Mouse (Mus musculus): ENCODE measurements around the gene Gadd45b. TPM values are rescaled to one million over a fixed set of nuclear protein-coding genes. Genes with fewer than 3 reads are reported as not detected.

Gene Gadd45b
- polyA plus RNA-seq (2015; fragmentation: Nextera tagmentation; extraction: Ambion mirVana) = 9.8 and 11.4 TPM in 2 replicates

DNA sequence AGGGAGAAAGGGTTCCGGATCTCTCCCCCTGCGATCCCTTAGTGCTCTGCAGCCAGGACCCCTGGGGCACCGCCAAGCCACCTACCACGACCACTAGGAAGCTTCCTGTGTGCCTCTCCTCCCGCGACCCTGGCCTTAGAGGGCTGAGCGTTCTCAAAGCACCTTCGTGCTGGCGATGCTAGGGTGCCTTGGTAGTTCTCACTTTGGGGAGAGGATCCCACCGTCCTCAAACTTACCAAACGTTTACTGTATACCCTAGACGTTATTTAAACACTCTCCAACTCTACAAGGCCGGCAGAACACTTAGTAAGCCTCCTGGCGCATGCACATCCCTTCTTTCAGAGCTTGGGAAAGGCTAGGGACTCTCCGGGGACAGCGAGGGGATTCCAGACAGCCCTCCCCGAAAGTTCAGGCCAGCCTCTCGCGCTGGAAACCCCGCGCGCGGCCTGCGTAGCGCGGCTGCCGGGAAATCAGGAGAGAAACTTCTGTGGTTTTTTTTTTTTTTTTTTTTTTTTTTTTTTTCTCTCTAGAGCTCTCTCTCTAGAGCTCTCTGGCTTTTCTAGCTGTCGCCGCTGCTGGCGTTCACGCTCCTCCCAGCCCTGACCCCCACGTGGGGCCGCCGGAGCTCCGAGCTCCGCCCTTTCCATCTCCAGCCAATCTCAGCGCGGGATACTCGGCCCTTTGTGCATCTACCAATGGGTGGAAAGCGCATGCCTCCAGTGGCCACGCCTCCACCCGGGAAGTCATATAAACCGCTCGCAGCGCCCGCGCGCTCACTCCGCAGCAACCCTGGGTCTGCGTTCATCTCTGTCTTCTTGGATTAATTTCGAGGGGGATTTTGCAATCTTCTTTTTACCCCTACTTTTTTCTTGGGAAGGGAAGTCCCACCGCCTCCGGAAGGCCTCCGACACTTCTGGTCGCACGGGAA lies at the start of gene Gadd45b:
TSS of gene Gadd45b (plus strand) at position 775 of the 928 bp plus-strand sequence.

DNA sequence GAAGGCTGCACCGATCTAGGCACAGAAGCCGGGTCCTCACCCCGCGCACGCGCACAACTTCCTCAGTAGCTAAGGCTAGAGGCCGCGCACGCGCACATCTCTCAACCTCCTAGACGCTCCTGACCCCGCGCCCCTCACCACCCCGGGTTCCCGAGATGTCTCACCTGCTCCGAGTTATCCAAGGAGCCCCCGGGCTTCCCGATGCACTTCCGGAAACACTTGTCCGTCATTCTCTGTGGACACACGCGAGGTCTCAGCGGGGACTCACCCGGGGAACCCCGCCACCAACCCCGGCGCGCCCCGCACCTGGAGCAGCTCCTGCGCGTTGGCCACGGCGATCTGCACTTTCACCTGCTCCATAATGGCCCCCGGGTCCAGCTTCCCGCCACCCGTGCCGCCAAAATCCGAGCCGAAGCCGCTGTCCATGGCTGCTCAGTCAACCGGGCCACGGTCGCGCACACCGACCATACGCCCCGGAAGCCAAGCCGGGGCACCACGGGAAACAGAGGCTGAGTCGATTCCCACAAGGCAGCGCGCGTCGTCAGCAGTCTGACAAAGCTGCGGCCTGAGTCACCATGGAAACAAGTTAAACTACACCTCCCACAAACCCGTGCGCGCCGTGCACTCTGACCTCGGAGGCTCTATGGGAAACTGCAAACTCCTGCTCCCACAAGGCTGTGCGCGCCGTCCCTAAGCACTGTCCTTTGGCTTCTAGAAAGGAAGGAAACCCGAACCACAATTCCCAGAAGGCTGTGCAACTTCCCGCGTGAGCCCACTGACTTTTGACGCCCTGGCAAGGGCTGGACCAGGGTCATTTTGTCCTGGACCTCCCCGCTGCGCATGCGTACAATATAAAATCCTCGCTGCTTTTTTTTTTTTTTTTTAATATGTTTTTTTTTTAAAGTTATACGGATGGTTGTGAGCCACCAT lies 29.3 kb upstream of the Gadd45b start, which contains the start of gene Timm13:
TSS of gene Timm13 (minus strand) at position 652 of the 930 bp plus-strand sequence.

DNA sequence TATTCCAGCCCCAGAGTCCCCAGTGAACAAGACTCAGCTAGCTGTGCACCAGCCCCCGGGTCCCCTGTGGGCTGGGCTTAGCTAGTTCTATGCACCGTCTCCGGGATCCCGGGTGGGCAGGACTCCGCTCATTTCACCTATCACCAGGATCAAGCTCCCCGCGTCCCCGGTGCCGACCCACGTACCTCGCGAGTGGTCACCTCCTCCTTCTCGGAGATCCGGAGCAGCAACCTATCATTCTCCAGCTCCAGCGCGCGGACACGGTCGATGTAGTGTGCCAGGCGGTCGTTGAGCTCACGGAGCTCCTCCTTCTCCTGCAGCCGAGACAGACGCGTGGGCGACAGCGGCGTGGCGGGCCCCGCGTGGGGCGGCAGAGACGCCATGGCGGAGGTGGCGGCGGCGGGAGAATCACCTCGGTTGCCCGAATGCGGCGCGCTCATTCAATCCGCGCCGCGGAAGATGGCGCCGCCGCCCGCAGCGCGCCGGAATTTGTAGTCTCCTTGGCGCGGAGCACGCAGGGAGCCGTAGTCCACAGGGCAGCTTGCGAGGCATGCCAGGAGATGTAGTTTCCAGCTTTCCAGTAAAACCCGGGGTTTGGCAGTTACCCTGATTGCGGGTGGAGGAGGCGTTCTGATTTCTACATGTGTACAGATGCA lies 12.0 kb upstream of the Gadd45b start, which contains the start of gene Lmnb2:
TSS of gene Lmnb2 (minus strand) at position 467 of the 656 bp plus-strand sequence.

Other genes with a start within 250 kb of the Gadd45b start
- 38.3 and 41.4 TPM in 2 replicates for gene Mob3a, start 228.1 kb upstream of the Gadd45b start, polyA plus RNA-seq (2015; fragmentation: Nextera tagmentation; extraction: Ambion mirVana)
- gene Izumo4, start 227.9 kb upstream of the Gadd45b start, polyA plus RNA-seq (2015; fragmentation: Nextera tagmentation; extraction: Ambion mirVana) = 42.0 and 58.3 TPM in 2 replicates
- gene Ap3d1, start 187.8 kb upstream of the Gadd45b start, polyA plus RNA-seq (2015; fragmentation: Nextera tagmentation; extraction: Ambion mirVana) = 107 and 110 TPM in 2 replicates
- 11.0 and 15.3 TPM in 2 replicates for gene Dot1l, start 174.9 kb upstream of the Gadd45b start, polyA plus RNA-seq (2015; fragmentation: Nextera tagmentation; extraction: Ambion mirVana)
- gene Sf3a2, start 131.9 kb upstream of the Gadd45b start, polyA plus RNA-seq (2015; fragmentation: Nextera tagmentation; extraction: Ambion mirVana) = 44.2 and 49.1 TPM in 2 replicates
- 108 and 123 TPM in 2 replicates for gene Plekhj1, start 131.4 kb upstream of the Gadd45b start, polyA plus RNA-seq (2015; fragmentation: Nextera tagmentation; extraction: Ambion mirVana)
- gene Amh, start 124.8 kb upstream of the Gadd45b start, polyA plus RNA-seq (2015; fragmentation: Nextera tagmentation; extraction: Ambion mirVana) = 0.21 and 0.27 TPM in 2 replicates
- 2.4 and 2.7 TPM in 2 replicates for gene Jsrp1, start 116.6 kb upstream of the Gadd45b start, polyA plus RNA-seq (2015; fragmentation: Nextera tagmentation; extraction: Ambion mirVana)
- 1,152 and 1,281 TPM in 2 replicates for gene Oaz1, start 103.4 kb upstream of the Gadd45b start, polyA plus RNA-seq (2015; fragmentation: Nextera tagmentation; extraction: Ambion mirVana)
- 28.9 and 30.1 TPM in 2 replicates for gene Lingo3, start 86.0 kb upstream of the Gadd45b start, polyA plus RNA-seq (2015; fragmentation: Nextera tagmentation; extraction: Ambion mirVana)
- 271 and 277 TPM in 2 replicates for gene Lsm7, start 74.9 kb upstream of the Gadd45b start, polyA plus RNA-seq (2015; fragmentation: Nextera tagmentation; extraction: Ambion mirVana)
- 79.8 and 90.2 TPM in 2 replicates for gene Sppl2b, start 74.8 kb upstream of the Gadd45b start, polyA plus RNA-seq (2015; fragmentation: Nextera tagmentation; extraction: Ambion mirVana)
- 0.10 and 0.27 TPM in 2 replicates for gene Tmprss9, start 58.2 kb upstream of the Gadd45b start, polyA plus RNA-seq (2015; fragmentation: Nextera tagmentation; extraction: Ambion mirVana)
- 389 and 390 TPM in 2 replicates for gene Timm13, start 29.1 kb upstream of the Gadd45b start, polyA plus RNA-seq (2015; fragmentation: Nextera tagmentation; extraction: Ambion mirVana)
- 20.9 and 25.2 TPM in 2 replicates for gene Lmnb2, start 11.8 kb upstream of the Gadd45b start, polyA plus RNA-seq (2015; fragmentation: Nextera tagmentation; extraction: Ambion mirVana)
- gene Gng7, start 84.9 kb downstream of the Gadd45b start, polyA plus RNA-seq (2015; fragmentation: Nextera tagmentation; extraction: Ambion mirVana) = 26.8 and 31.7 TPM in 2 replicates
- 70.0 and 88.4 TPM in 2 replicates for gene Diras1, start 95.6 kb downstream of the Gadd45b start, polyA plus RNA-seq (2015; fragmentation: Nextera tagmentation; extraction: Ambion mirVana)
- 36.6 and 41.3 TPM in 2 replicates for gene Slc39a3, start 107.4 kb downstream of the Gadd45b start, polyA plus RNA-seq (2015; fragmentation: Nextera tagmentation; extraction: Ambion mirVana)
- 246 and 290 TPM in 2 replicates for gene Sgta, start 130.1 kb downstream of the Gadd45b start, polyA plus RNA-seq (2015; fragmentation: Nextera tagmentation; extraction: Ambion mirVana)
- 37.7 and 40.4 TPM in 2 replicates for gene Thop1, start 140.0 kb downstream of the Gadd45b start, polyA plus RNA-seq (2015; fragmentation: Nextera tagmentation; extraction: Ambion mirVana)
- gene Creb3l3, start 168.8 kb downstream of the Gadd45b start, polyA plus RNA-seq (2015; fragmentation: Nextera tagmentation; extraction: Ambion mirVana) = 0.50 and 0.69 TPM in 2 replicates
- 208 and 228 TPM in 2 replicates for gene Map2k2, start 175.8 kb downstream of the Gadd45b start, polyA plus RNA-seq (2015; fragmentation: Nextera tagmentation; extraction: Ambion mirVana)
- 19.7 and 21.3 TPM in 2 replicates for gene Zbtb7a, start 205.1 kb downstream of the Gadd45b start, polyA plus RNA-seq (2015; fragmentation: Nextera tagmentation; extraction: Ambion mirVana)
- gene Pias4, start 237.8 kb downstream of the Gadd45b start, polyA plus RNA-seq (2015; fragmentation: Nextera tagmentation; extraction: Ambion mirVana) = 34.5 and 40.4 TPM in 2 replicates
- gene Eef2, start 246.6 kb downstream of the Gadd45b start, polyA plus RNA-seq (2015; fragmentation: Nextera tagmentation; extraction: Ambion mirVana) = 404 and 449 TPM in 2 replicates